Mouse (Mus musculus) activated CD4-positive, CD25-positive, alpha-beta regulatory T cell, adult 4 months (primary cell): ENCODE measurements at regions not wholly inside any gene's neighbourhood (a gene's known extent, or its start where the extent isn't known, plus 50 kb on each side); places are given as distances from the start of the nearest gene placed in this dataset.
"Not testable (repeated sequence)": the region's sequence is repeated elsewhere in the genome, so short reads cannot be mapped to it uniquely, and the experiment has no call there.

Experiments
- ATAC-seq: one replicate; pipeline ENCODE4 v1.8.0; 2017

DNA sequence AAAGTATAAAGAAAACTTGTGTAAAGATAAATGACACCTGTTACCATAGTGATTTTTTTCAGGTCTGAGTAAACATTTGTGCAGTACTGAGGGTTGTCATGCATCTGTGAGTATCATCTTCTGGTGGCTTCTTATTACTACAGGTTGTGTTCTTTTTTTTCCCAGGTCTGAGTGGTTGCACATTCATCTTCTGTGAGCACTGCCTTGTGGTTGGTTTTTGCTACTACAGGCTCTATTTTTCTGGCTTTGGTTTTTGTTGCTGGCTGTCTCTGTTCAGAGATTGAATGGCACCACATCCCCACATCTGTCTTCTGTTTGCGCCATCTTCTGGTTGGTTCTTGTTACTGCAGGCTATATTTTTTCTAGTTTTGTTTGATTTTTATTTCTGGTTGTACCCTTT, 81.8 kb upstream of the Gvin1 start:
- peak; percentile 97 for ATAC-seq

DNA sequence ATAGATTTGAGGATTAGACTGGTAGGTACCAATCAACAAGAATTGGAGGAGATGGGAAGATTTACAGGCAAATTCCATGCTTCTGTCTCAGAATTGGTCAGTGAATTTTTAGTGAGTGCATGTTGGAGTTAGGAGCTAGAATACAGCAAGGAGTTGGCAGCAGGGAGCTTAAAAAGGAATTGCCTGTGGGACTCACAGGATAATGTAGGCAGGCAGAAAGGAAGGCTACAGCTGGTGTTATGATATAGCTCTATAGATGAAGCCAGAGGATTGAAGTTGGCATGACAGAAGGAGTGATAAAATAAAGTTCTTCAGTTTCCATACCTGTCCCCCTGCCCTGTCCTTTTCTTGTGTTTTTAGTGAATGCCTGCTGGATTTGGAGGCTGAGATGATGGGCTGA, 69.7 kb upstream of the Gvin1 start:
- not testable (repeated sequence) for ATAC-seq

DNA sequence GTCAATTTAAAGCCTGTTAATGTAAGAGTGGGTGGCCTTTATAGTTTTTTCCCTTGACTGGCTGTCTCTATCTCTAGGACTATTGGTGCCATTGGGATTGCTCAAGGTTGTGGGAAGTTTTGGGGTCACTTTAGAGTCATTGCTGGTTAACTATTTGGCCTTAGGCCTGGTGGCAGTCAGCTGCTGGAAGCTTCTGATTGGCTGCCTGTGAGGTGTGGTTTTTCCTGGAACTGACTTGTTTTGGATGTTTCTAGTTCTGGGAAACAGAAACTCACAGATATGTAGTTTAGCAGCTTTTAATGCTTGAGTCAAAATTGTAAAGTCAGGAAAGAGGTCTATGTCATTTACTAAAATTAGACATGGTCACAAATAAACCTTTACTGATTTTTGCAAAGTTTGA, 64.8 kb upstream of the Gvin1 start:
- peak; percentile 46 for ATAC-seq

DNA sequence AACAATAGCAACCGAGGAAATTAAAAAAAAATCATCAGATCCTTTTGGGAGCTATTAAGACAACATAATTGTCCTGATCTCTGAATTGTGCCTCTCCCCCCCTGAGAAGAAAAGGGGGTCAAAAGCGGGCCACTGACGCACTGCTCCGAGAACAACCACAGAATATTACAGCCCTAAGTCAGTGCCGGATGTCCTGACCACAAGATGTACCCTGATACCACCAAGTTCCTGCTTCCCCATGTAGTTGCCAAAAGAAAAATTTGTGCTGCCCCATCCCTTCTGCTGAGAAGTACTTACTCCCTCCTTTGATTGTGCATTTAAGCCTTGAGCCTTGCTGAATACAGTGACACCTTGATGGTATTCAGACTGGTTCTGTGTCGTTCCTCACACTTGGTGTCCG, 55.8 kb upstream of the Gvin1 start:
- ATAC-seq, result peak; percentile 40
